Mouse (Mus musculus) 3134 (cell line): ENCODE results near the gene Arhgef17.

Experiments
- DNase-seq: peaks from one replicate; pipeline ENCODE4 v3.0.0-alpha.2; 2011; ENCODE audit warnings: low spot score; ENCODE audit not compliant: insufficient read length; ENCODE audit errors: extremely low read depth

The Arhgef17 gene

GRCm38 (mm10) chr7:100918176-100918575 lies 13.7 kb downstream of the Arhgef17 start:
- peak; percentile 73 for DNase-seq

GRCm38 (mm10) chr7:100917751-100918150 lies 14.2 kb downstream of the Arhgef17 start:
- DNase-seq: no peak

GRCm38 (mm10) chr7:100916526-100916925 lies 15.4 kb downstream of the Arhgef17 start:
- DNase-seq: peak; percentile 46

GRCm38 (mm10) chr7:100915204-100915603 lies 16.7 kb downstream of the Arhgef17 start:
- no peak for DNase-seq

- DNase-seq: no peak
Observed at GRCm38 (mm10) chr7:100911791-100912190, 20.1 kb downstream of the Arhgef17 start.

GRCm38 (mm10) chr7:100911246-100911770 lies 20.6 kb downstream of the Arhgef17 start:
- peak; percentile 49 for DNase-seq

GRCm38 (mm10) chr7:100908567-100908966 lies 23.3 kb downstream of the Arhgef17 start:
- DNase-seq: no peak

- peak; percentile 84 for DNase-seq
Observed at GRCm38 (mm10) chr7:100908061-100908460, 23.8 kb downstream of the Arhgef17 start.

GRCm38 (mm10) chr7:100907231-100907630 lies 24.7 kb downstream of the Arhgef17 start:
- peak; percentile 46 for DNase-seq

- DNase-seq: no peak
Observed at GRCm38 (mm10) chr7:100906029-100906789, 25.7 kb downstream of the Arhgef17 start.

GRCm38 (mm10) chr7:100905037-100905436 lies 26.9 kb downstream of the Arhgef17 start:
- no peak for DNase-seq

- DNase-seq: no peak
Observed at GRCm38 (mm10) chr7:100904612-100905011, 27.3 kb downstream of the Arhgef17 start.

- DNase-seq: no peak
Observed at GRCm38 (mm10) chr7:100902451-100903137, 29.3 kb downstream of the Arhgef17 start.

GRCm38 (mm10) chr7:100897828-100898227 lies 34.1 kb downstream of the Arhgef17 start:
- DNase-seq: no peak

- DNase-seq: no peak
Observed at GRCm38 (mm10) chr7:100894833-100895226, 37.1 kb downstream of the Arhgef17 start.

GRCm38 (mm10) chr7:100894057-100894832 lies 37.7 kb downstream of the Arhgef17 start:
- DNase-seq: no peak

- no peak for DNase-seq
Observed at GRCm38 (mm10) chr7:100893249-100894056, 38.5 kb downstream of the Arhgef17 start.

GRCm38 (mm10) chr7:100886535-100886934 lies 45.4 kb downstream of the Arhgef17 start:
- DNase-seq: no peak

GRCm38 (mm10) chr7:100884460-100884859 lies 47.4 kb downstream of the Arhgef17 start:
- DNase-seq: no peak

GRCm38 (mm10) chr7:100881950-100882349 lies 50.0 kb downstream of the Arhgef17 start:
- DNase-seq: no peak
